Mouse (Mus musculus): ENCODE measurements at regions not wholly inside any gene's neighbourhood (a gene's known extent, or its start where the extent isn't known, plus 50 kb on each side); places are given as distances from the start of the nearest gene placed in this dataset.

GRCm38 (mm10) chr12:68672011-68672410 is 487.0 kb downstream of the Rps29 start:
- no peak for ATAC-seq (ENCODE audit: low FRiP score, low TSS enrichment)

DNA sequence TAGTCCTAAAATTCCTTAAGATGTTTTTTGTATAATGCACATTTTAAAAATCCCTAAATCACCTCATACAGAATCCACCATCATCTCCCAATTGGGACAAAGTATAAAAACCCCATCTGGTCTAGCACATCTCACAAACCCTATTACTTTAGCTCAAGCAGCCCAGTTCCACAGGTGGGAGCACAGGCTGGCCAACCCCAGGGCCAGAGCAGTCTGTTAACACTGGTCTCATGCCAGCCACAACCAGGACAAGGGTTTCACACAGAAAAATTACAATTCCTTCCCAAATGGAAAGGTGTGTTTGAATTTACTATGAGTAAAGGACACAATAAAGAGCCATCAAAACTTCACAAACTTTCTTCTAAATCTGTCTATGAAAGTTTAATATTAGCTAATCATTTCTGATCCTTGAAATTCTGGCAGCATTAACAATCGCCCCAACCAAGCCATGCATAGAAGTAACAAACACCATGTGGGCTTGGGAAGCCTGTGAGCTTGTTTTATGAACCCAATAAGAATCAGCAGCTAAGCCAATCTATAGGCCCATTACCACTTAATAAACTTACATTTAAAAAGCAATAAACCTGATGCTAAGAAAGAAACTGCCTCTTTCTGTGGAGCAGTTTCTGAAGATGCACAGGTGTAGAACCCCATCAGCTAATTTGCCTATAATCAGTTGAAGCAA is 512.9 kb downstream of the Rps29 start:
- Histone ChIP-seq H3K4me2 (replicated peaks; ENCODE audit: low read depth, low read length) (no peak overlapping the region), H3K4me1 (ENCODE audit: insufficient read depth, low read length) (no peaks in the 10 kb centered on the region), H3K27ac (ENCODE audit: low read length) (no peak overlapping the region), H3K9me3 (ENCODE audit: low read length) (no peaks in the 10 kb centered on the region), H3K27me3 (ENCODE audit: insufficient read depth, low read length) (no peaks in the 10 kb centered on the region), H3K36me3 (ENCODE audit: insufficient read depth, low read length) (no peaks in the 10 kb centered on the region), H3K9ac (replicated peaks; ENCODE audit: low read length) (no peak overlapping the region), H3K4me3 (ENCODE audit: low read length) (no peak overlapping the region)
- ATAC-seq (ENCODE audit: low FRiP score, low TSS enrichment) = no peak
- 78% methylated on average over 1 of the region's 1 CpGs for WGBS

More at GRCm38 (mm10) chr12:68672011-68672410, 487.0 kb downstream of the Rps29 start:
- no peaks in the 10 kb centered on the region for H3K27me3 ChIP-seq (ENCODE audit: insufficient read depth, low read length)
- H3K9ac ChIP-seq (replicated peaks; ENCODE audit: low read length) = no peak overlapping the region
- no peak overlapping the region for H3K4me3 ChIP-seq (ENCODE audit: low read length)
- H3K9me3 ChIP-seq (ENCODE audit: low read length) = no peaks in the 10 kb centered on the region
- H3K4me1 ChIP-seq (ENCODE audit: insufficient read depth, low read length) = no peaks in the 10 kb centered on the region
- H3K4me2 ChIP-seq (replicated peaks; ENCODE audit: low read depth, low read length) = no peak overlapping the region
- no peaks in the 10 kb centered on the region for H3K36me3 ChIP-seq (ENCODE audit: insufficient read depth, low read length)
- no peak overlapping the region for H3K27ac ChIP-seq (ENCODE audit: low read length)
- 76% methylated on average over 3 of the region's 3 CpGs for WGBS

GRCm38 (mm10) chr12:68643671-68644070 is 515.3 kb downstream of the Rps29 start:
- H3K36me3 ChIP-seq (ENCODE audit: insufficient read depth, low read length) = no peaks in the 10 kb centered on the region
- no peak for ATAC-seq (ENCODE audit: low FRiP score, low TSS enrichment)
- 74% methylated on average over 4 of the region's 4 CpGs for WGBS

GRCm38 (mm10) chr12:68632441-68632840 is 526.5 kb downstream of the Rps29 start:
- H3K4me1 ChIP-seq (ENCODE audit: insufficient read depth, low read length) = no peaks in the 10 kb centered on the region
- H3K27ac ChIP-seq (ENCODE audit: low read length) = no peak overlapping the region
- 94% methylated on average over 3 of the region's 3 CpGs for WGBS
- no peak overlapping the region for H3K9ac ChIP-seq (replicated peaks; ENCODE audit: low read length)
- ATAC-seq (ENCODE audit: low FRiP score, low TSS enrichment) = no peak
- no peaks in the 10 kb centered on the region for H3K9me3 ChIP-seq (ENCODE audit: low read length)
- no peaks in the 10 kb centered on the region for H3K36me3 ChIP-seq (ENCODE audit: insufficient read depth, low read length)
- H3K27me3 ChIP-seq (ENCODE audit: insufficient read depth, low read length) = no peaks in the 10 kb centered on the region
- no peak overlapping the region for H3K4me2 ChIP-seq (replicated peaks; ENCODE audit: low read depth, low read length)
- no peak overlapping the region for H3K4me3 ChIP-seq (ENCODE audit: low read length)

More at GRCm38 (mm10) chr12:68643671-68644070, 515.3 kb downstream of the Rps29 start:
- Histone ChIP-seq H3K4me2 (replicated peaks; ENCODE audit: low read depth, low read length) (no peak overlapping the region), H3K9ac (replicated peaks; ENCODE audit: low read length) (no peak overlapping the region), H3K27ac (ENCODE audit: low read length) (no peak overlapping the region), H3K27me3 (ENCODE audit: insufficient read depth, low read length) (no peaks in the 10 kb centered on the region), H3K4me3 (ENCODE audit: low read length) (no peak overlapping the region), H3K9me3 (ENCODE audit: low read length) (no peaks in the 10 kb centered on the region), H3K4me1 (ENCODE audit: insufficient read depth, low read length) (no peaks in the 10 kb centered on the region)

- H3K9ac ChIP-seq (replicated peaks; ENCODE audit: low read length) = no peak overlapping the region
- no peak for ATAC-seq (ENCODE audit: low FRiP score, low TSS enrichment)
- no peaks in the 10 kb centered on the region for H3K9me3 ChIP-seq (ENCODE audit: low read length)
- WGBS = 79% methylated on average over 2 of the region's 2 CpGs
- H3K4me3 ChIP-seq (ENCODE audit: low read length) = no peak overlapping the region
- no peaks in the 10 kb centered on the region for H3K27me3 ChIP-seq (ENCODE audit: insufficient read depth, low read length)
- H3K4me2 ChIP-seq (replicated peaks; ENCODE audit: low read depth, low read length) = no peak overlapping the region
- no peaks in the 10 kb centered on the region for H3K36me3 ChIP-seq (ENCODE audit: insufficient read depth, low read length)
- H3K4me1 ChIP-seq (ENCODE audit: insufficient read depth, low read length) = no peaks in the 10 kb centered on the region
- H3K27ac ChIP-seq (ENCODE audit: low read length) = no peak overlapping the region
These were observed 540.6 kb downstream of the Rps29 start for GRCm38 (mm10) chr12:68618337-68618736.

DNA sequence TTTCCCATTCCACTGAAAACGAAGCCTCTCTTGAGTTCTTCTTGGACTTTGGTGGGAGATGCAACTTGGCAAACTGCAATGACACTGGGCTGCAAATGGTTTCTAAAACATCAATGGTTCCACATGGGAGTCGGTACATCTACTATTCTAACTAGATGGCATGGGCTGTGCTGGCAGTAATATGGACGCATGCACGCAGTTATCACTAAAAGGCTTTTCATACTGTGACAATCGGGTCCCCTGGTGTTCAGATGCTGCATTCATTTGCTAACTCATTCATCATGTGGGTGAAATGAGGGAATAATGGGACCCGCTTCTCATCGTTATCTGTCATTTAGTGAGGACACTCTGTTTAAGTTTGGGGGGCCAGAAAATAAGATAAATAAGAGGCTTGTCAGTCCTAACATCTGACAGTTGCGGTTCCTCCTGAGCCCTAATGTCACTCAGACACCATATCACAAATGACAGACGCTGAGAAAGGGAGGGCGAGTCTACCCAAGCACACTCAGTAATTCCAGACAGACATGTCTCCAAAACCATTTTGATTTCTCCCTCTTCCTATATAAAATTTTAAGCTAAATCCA is 553.5 kb downstream of the Rps29 start:
- no peaks in the 10 kb centered on the region for H3K27me3 ChIP-seq (ENCODE audit: insufficient read depth, low read length)
- H3K9ac ChIP-seq (replicated peaks; ENCODE audit: low read length) = no peak overlapping the region
- H3K4me3 ChIP-seq (ENCODE audit: low read length) = no peak overlapping the region
- no peaks in the 10 kb centered on the region for H3K4me1 ChIP-seq (ENCODE audit: insufficient read depth, low read length)
- no peak overlapping the region for H3K27ac ChIP-seq (ENCODE audit: low read length)
- WGBS = 84% methylated on average over 10 of the region's 10 CpGs
- no peak overlapping the region for H3K4me2 ChIP-seq (replicated peaks; ENCODE audit: low read depth, low read length)
- ATAC-seq (ENCODE audit: low FRiP score, low TSS enrichment) = no peak
- no peaks in the 10 kb centered on the region for H3K36me3 ChIP-seq (ENCODE audit: insufficient read depth, low read length)
- no peaks in the 10 kb centered on the region for H3K9me3 ChIP-seq (ENCODE audit: low read length)

GRCm38 (mm10) chr12:68604524-68605299 is 554.3 kb downstream of the Rps29 start:
- WGBS = 44% methylated on average over 5 of the region's 5 CpGs
- ATAC-seq (ENCODE audit: low FRiP score, low TSS enrichment) = peak; percentile 76

DNA sequence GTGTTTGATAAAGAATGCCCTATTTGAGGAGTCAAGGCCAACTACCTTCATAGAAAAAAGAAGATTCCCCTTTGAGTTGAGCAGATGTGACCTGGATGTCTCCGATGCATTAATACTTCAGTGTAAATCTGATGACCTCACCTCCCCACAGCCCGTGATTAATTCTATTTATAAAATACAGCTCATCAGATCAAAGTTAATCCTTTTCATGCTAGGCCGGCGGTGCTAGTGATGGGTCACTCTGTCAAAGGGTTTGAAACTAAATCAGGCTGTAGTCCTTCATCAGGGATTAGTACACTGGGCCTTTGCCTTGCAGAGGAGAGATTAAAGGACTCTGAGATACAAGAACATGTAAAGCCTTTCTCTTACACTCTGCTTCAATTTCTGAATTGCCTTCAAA is 556.3 kb downstream of the Rps29 start:
- ATAC-seq (ENCODE audit: low FRiP score, low TSS enrichment) = no peak
- H3K27ac ChIP-seq (ENCODE audit: low read length) = no peak overlapping the region
- WGBS = 52% methylated on average over 4 of the region's 4 CpGs

More at GRCm38 (mm10) chr12:68604524-68605299, 554.3 kb downstream of the Rps29 start:
- H3K4me1 ChIP-seq (ENCODE audit: insufficient read depth, low read length) = 0 out of 2 replicates have a peak, but pooled peaks cover 4% of the 10 kb centered on the region
- H3K4me2 ChIP-seq (replicated peaks; ENCODE audit: low read depth, low read length) = no peak overlapping the region
- no peak overlapping the region for H3K9ac ChIP-seq (replicated peaks; ENCODE audit: low read length)
- no peaks in the 10 kb centered on the region for H3K36me3 ChIP-seq (ENCODE audit: insufficient read depth, low read length)
- no peak overlapping the region for H3K4me3 ChIP-seq (ENCODE audit: low read length)
- H3K9me3 ChIP-seq (ENCODE audit: low read length) = no peaks in the 10 kb centered on the region
- no peak overlapping the region for H3K27ac ChIP-seq (ENCODE audit: low read length)
- H3K27me3 ChIP-seq (ENCODE audit: insufficient read depth, low read length) = no peaks in the 10 kb centered on the region

GRCm38 (mm10) chr12:68601366-68601765 is 557.6 kb downstream of the Rps29 start:
- H3K4me3 ChIP-seq (ENCODE audit: low read length) = no peak overlapping the region
- H3K4me2 ChIP-seq (replicated peaks; ENCODE audit: low read depth, low read length) = no peak overlapping the region
- H3K27me3 ChIP-seq (ENCODE audit: insufficient read depth, low read length) = no peaks in the 10 kb centered on the region
- H3K9ac ChIP-seq (replicated peaks; ENCODE audit: low read length) = no peak overlapping the region
- 0 out of 2 replicates have a peak, but pooled peaks cover 5% of the 10 kb centered on the region for H3K4me1 ChIP-seq (ENCODE audit: insufficient read depth, low read length)
- no peak overlapping the region for H3K27ac ChIP-seq (ENCODE audit: low read length)
- ATAC-seq (ENCODE audit: low FRiP score, low TSS enrichment) = no peak
- no peaks in the 10 kb centered on the region for H3K36me3 ChIP-seq (ENCODE audit: insufficient read depth, low read length)
- no peaks in the 10 kb centered on the region for H3K9me3 ChIP-seq (ENCODE audit: low read length)

More for the DNA sequence above, 556.3 kb downstream of the Rps29 start:
- no peaks in the 10 kb centered on the region for H3K9me3 ChIP-seq (ENCODE audit: low read length)
- H3K27me3 ChIP-seq (ENCODE audit: insufficient read depth, low read length) = no peaks in the 10 kb centered on the region
- H3K4me3 ChIP-seq (ENCODE audit: low read length) = no peak overlapping the region
- 0 out of 2 replicates have a peak, but pooled peaks cover 5% of the 10 kb centered on the region for H3K4me1 ChIP-seq (ENCODE audit: insufficient read depth, low read length)
- H3K9ac ChIP-seq (replicated peaks; ENCODE audit: low read length) = no peak overlapping the region
- no peak overlapping the region for H3K4me2 ChIP-seq (replicated peaks; ENCODE audit: low read depth, low read length)
- no peaks in the 10 kb centered on the region for H3K36me3 ChIP-seq (ENCODE audit: insufficient read depth, low read length)
